Mouse (Mus musculus) ES-E14 (cell line): ENCODE results near the gene 9130230L23Rik. TPM values are rescaled to one million over a fixed set of nuclear protein-coding genes. Genes with fewer than 3 reads are reported as not detected.
"Not testable (repeated sequence)": the region's sequence is repeated elsewhere in the genome, so short reads cannot be mapped to it uniquely, and the experiment has no call there.

Source experiments
- DNase-seq: peaks from one replicate; pipeline ENCODE4 v3.0.0-alpha.2; 2013; ENCODE audit warnings: low read depth, low spot score
- H3K27ac ChIP-seq: 2 replicates; pipeline ENCODE4 v1.5.1; 2012; ENCODE audit warnings: low read depth, mild to moderate bottlenecking, low read length, moderate library complexity, mixed read lengths; ENCODE audit not compliant: poor library complexity, insufficient read depth, severe bottlenecking
- H3K36me3 ChIP-seq: 2 replicates; pipeline ENCODE4 v1.6.1; 2012; ENCODE audit warnings: mild to moderate bottlenecking, low read length, moderate library complexity, mixed read lengths; ENCODE audit not compliant: control insufficient read depth, poor library complexity, insufficient read depth, severe bottlenecking
- H3K4me1 ChIP-seq, 2 experiments: fragments of 150-350 bp in 1 of 2; sonication (generic) in 1 of 2; 2 replicates each; pipeline ENCODE4 v1.6.1; 2012; ENCODE audit warnings: low read length in 2 of 2, mild to moderate bottlenecking in 1 of 2, mixed read lengths in 1 of 2; ENCODE audit not compliant: control insufficient read depth in 2 of 2, insufficient read depth in 2 of 2, poor library complexity in 1 of 2
- H3K4me3 ChIP-seq, 2 experiments: fragments of 150-350 bp in 1 of 2; sonication (generic) in 1 of 2; 2 replicates each; pipeline ENCODE4 v1.5.1; 2012; ENCODE audit warnings: low read length in 2 of 2, low read depth in 1 of 2, mild to moderate bottlenecking in 1 of 2, mixed read lengths in 1 of 2; ENCODE audit not compliant: insufficient read depth in 1 of 2, poor library complexity in 1 of 2, severe bottlenecking in 1 of 2
- H3K9ac ChIP-seq: 2 replicates; pipeline ENCODE4 v1.6.1; 2012; ENCODE audit warnings: low read depth, mild to moderate bottlenecking, low read length, mixed read lengths; ENCODE audit not compliant: poor library complexity, insufficient read depth, severe bottlenecking
- H3K9me3 ChIP-seq: fragments of 150-350 bp; sonication (generic); 2 replicates; pipeline ENCODE4 v1.6.1; 2012; ENCODE audit warnings: low read depth, mild to moderate bottlenecking, low read length; ENCODE audit not compliant: control insufficient read depth, insufficient read depth
- CHD2 ChIP-seq: IDR thresholded peaks from 2 replicates; pipeline ENCODE4 v1.6.1; 2014; ENCODE audit warnings: mild to moderate bottlenecking, low read depth, low read length, inconsistent platforms
- HCFC1 ChIP-seq: IDR thresholded peaks from 2 replicates; pipeline ENCODE4 v1.6.1; 2012; ENCODE audit warnings: low read length, inconsistent platforms, borderline replicate concordance; ENCODE audit not compliant: insufficient read depth
- MAFK ChIP-seq: IDR thresholded peaks from 2 replicates; pipeline ENCODE4 v1.6.1; 2014; ENCODE audit warnings: mild to moderate bottlenecking, low read depth, low read length, inconsistent platforms; ENCODE audit not compliant: insufficient read depth
- ZC3H11A ChIP-seq: IDR thresholded peaks from 2 replicates; pipeline ENCODE4 v1.6.1; 2012; ENCODE audit warnings: low read depth, mild to moderate bottlenecking, inconsistent platforms, low read length, borderline replicate concordance
- ZNF384 ChIP-seq: IDR thresholded peaks from 2 replicates; pipeline ENCODE4 v1.6.1; 2012; ENCODE audit warnings: low read depth, low read length, inconsistent platforms
- in situ Hi-C, 2 experiments: fragments of 600-800 bp; cut with MboI; formaldehyde crosslinking; loops; one replicate each; pipeline ENCODE4 v1.15.1; 2025; ENCODE audit warnings: low sequenced_read_pairs in 2 of 2, inconsistent platforms in 1 of 2; ENCODE audit not compliant: unreplicated experiment in 2 of 2
- total RNA-seq: library from RNA; depleted of rRNA; stranded (reverse); fragments of 300-350 nt; gene quantifications from 2 replicates; pipeline ENCODE4 v1.2.3, GENCODE M21; 2012

Gene 9130230L23Rik
- total RNA-seq, 1 experiment, result 0.36 TPM

GRCm38 (mm10) chr5:65999106-65999505 lies 5.0 kb downstream of the 9130230L23Rik start:
- no peak overlapping the region for H3K9ac ChIP-seq
- in situ Hi-C loops, result no loop called here
- H3K4me3 ChIP-seq, result no peak overlapping the region
- TF ChIP-seq HCFC1, result no peak
- no peak for TF ChIP-seq CHD2
- TF ChIP-seq MAFK, result no peak
- no peak for TF ChIP-seq ZC3H11A
- no peak for TF ChIP-seq ZNF384
- H3K9me3 ChIP-seq, result no peaks in the 10 kb centered on the region
- peaks cover 0 to 11% of the 10 kb centered on the region in 2 experiments; a peak in 2 of 4 replicates for H3K4me1 ChIP-seq
- no peak for DNase-seq
- H3K36me3 ChIP-seq, result no peaks in the 10 kb centered on the region
- H3K27ac ChIP-seq, result no peak overlapping the region

GRCm38 (mm10) chr5:65997813-65998212 lies 6.3 kb downstream of the 9130230L23Rik start:
- no peak overlapping the region for H3K4me3 ChIP-seq
- no peak overlapping the region for H3K27ac ChIP-seq
- no peaks in the 10 kb centered on the region for H3K9me3 ChIP-seq
- in situ Hi-C loops, result no loop called here
- DNase-seq, result no peak
- H3K9ac ChIP-seq, result no peak overlapping the region
- TF ChIP-seq HCFC1 (no peak), MAFK (no peak), ZC3H11A (no peak), ZNF384 (no peak), CHD2 (no peak)
- H3K4me1 ChIP-seq, result peaks cover 0 to 7% of the 10 kb centered on the region in 2 experiments; a peak in 1 of 4 replicates
- H3K36me3 ChIP-seq, result no peaks in the 10 kb centered on the region

GRCm38 (mm10) chr5:65994643-65995042 lies 9.4 kb downstream of the 9130230L23Rik start:
- H3K36me3 ChIP-seq, result no peaks in the 10 kb centered on the region
- DNase-seq, result no peak
- no peaks in the 10 kb centered on the region for H3K9me3 ChIP-seq
- peak overlapping the region; percentile 73 for H3K27ac ChIP-seq
- no peak for TF ChIP-seq HCFC1
- TF ChIP-seq CHD2, result no peak
- no peak for TF ChIP-seq MAFK
- no peak for TF ChIP-seq ZNF384
- no peak for TF ChIP-seq ZC3H11A
- no peak overlapping the region for H3K9ac ChIP-seq
- H3K4me3 ChIP-seq, result no peak overlapping the region
- peaks cover 0 to 10% of the 10 kb centered on the region in 2 experiments; a peak in 1 of 4 replicates for H3K4me1 ChIP-seq
- in situ Hi-C loops, result no loop called here

GRCm38 (mm10) chr5:65991191-65991590 lies 12.9 kb downstream of the 9130230L23Rik start:
- no peak for TF ChIP-seq CHD2
- no peak for TF ChIP-seq ZNF384
- no peak for TF ChIP-seq MAFK
- TF ChIP-seq ZC3H11A, result no peak
- no peak for TF ChIP-seq HCFC1
- in situ Hi-C loops, result no loop called here
- H3K36me3 ChIP-seq, result no peaks in the 10 kb centered on the region
- peaks cover 0 to 10% of the 10 kb centered on the region in 2 experiments; a peak in 1 of 4 replicates for H3K4me1 ChIP-seq
- H3K9me3 ChIP-seq, result no peaks in the 10 kb centered on the region
- H3K4me3 ChIP-seq, result no peak overlapping the region
- DNase-seq, result no peak
- no peak overlapping the region for H3K9ac ChIP-seq
- H3K27ac ChIP-seq, result no peak overlapping the region

GRCm38 (mm10) chr5:65987004-65987403 lies 17.1 kb downstream of the 9130230L23Rik start:
- H3K4me3 ChIP-seq, DNase-seq, in situ Hi-C loops, H3K4me1 ChIP-seq, H3K27ac ChIP-seq, H3K9ac ChIP-seq, H3K9me3 ChIP-seq, H3K36me3 ChIP-seq: not testable (repeated sequence)
- TF ChIP-seq ZNF384, result peak; percentile 88
